Mouse (Mus musculus): ENCODE measurements around the gene Nploc4. TPM values are rescaled to one million over a fixed set of nuclear protein-coding genes. Genes with fewer than 3 reads are reported as not detected.
A peak's percentile ranks its signal among the peaks of the same experiment; 100 is the strongest.

The Nploc4 gene
- total and polyA plus RNA-seq, 3 experiments = 40.6 to 115 (median 50.4) TPM

GRCm38 (mm10) chr11:120387157-120387556 is 50.4 kb downstream of the Nploc4 start:
- Histone ChIP-seq H3K36me3 (replicated peaks in 1 of 2; ENCODE audit: control insufficient read depth in 1 of 2, insufficient read depth in 1 of 2, low read length in 1 of 2) (peaks cover 68 to 81% of the 10 kb centered on the region in 2 experiments), H3K79me2 (replicated peaks; ENCODE audit: control insufficient read depth, extremely low read depth, insufficient read depth, poor library complexity, severe bottlenecking) (no peaks in the 10 kb centered on the region)
- dilution Hi-C loops (cut with MboI; ENCODE audit: extremely low pct_ligation_motif_present, extremely low pct_unique_long_range_greater_than_20kb, low sequenced_read_pairs) = no loop called here

GRCm38 (mm10) chr11:120386632-120387031 is 50.9 kb downstream of the Nploc4 start:
- peaks cover 0 to 11% of the 10 kb centered on the region in 2 experiments; a peak in 2 of 4 replicates for H3K4me1 ChIP-seq (ENCODE audit: control insufficient read depth in 1 of 2, insufficient read depth in 2 of 2)
- no peaks in the 10 kb centered on the region for H3K79me2 ChIP-seq (replicated peaks; ENCODE audit: control insufficient read depth, extremely low read depth, insufficient read depth, poor library complexity, severe bottlenecking)
- no peaks in the 10 kb centered on the region for H3K27me3 ChIP-seq (replicated peaks)
- no peak for TF ChIP-seq ZC3H11A (IDR thresholded peaks at IDR 0.05; ENCODE audit: low read depth, low read length)
- TF ChIP-seq POLR2AphosphoS2 (IDR thresholded peaks at IDR 0.05; ENCODE audit: low read depth, low read length) = no peak
- no peak for TF ChIP-seq BHLHE40 (IDR thresholded peaks at IDR 0.05; ENCODE audit: low read depth, low read length)
- no peak for TF ChIP-seq ETS1 (conservative IDR thresholded peaks at IDR 0.05; ENCODE audit: low read depth, low read length)
- no peak for TF ChIP-seq ELF1 (IDR thresholded peaks at IDR 0.05; ENCODE audit: low read depth, low read length)
- no peak for TF ChIP-seq JUN (IDR thresholded peaks at IDR 0.05; ENCODE audit: insufficient read depth, low read depth, low read length)
- no peak for TF ChIP-seq KAT2A (IDR thresholded peaks at IDR 0.05; ENCODE audit: insufficient replicate concordance, low read length)
- TF ChIP-seq NRF1 (IDR thresholded peaks at IDR 0.05; ENCODE audit: low read depth, low read length) = no peak
- no peak for TF ChIP-seq ZNF384 (IDR thresholded peaks at IDR 0.05; ENCODE audit: low read depth, low read length)
- TF ChIP-seq TBP (conservative IDR thresholded peaks at IDR 0.05; ENCODE audit: low read depth, low read length) = no peak
- TF ChIP-seq ZKSCAN1 (IDR thresholded peaks at IDR 0.05; ENCODE audit: borderline replicate concordance, low read depth, low read length) = no peak
- no peak for TF ChIP-seq POLR2A (IDR thresholded peaks at IDR 0.05; ENCODE audit: low read depth, low read length)
- no peak for TF ChIP-seq UBTF (IDR thresholded peaks at IDR 0.05; ENCODE audit: low read depth, low read length)
- no peak for TF ChIP-seq JUND (conservative IDR thresholded peaks at IDR 0.05; ENCODE audit: low read depth, low read length)
- TF ChIP-seq ZMIZ1 (IDR thresholded peaks at IDR 0.05; ENCODE audit: low read depth, low read length) = no peak
- TF ChIP-seq HCFC1 (IDR thresholded peaks at IDR 0.05; ENCODE audit: low read depth, low read length) = no peak
- no peak for TF ChIP-seq MYC (IDR thresholded peaks at IDR 0.05; ENCODE audit: low read depth, low read length)
- no peak for TF ChIP-seq RCOR1 (conservative IDR thresholded peaks at IDR 0.05; ENCODE audit: low read depth, low read length)
- no peak for TF ChIP-seq MEF2A (IDR thresholded peaks at IDR 0.05; ENCODE audit: borderline replicate concordance, low read depth, low read length)
- H3K4me3 ChIP-seq (replicated peaks in 1 of 3; ENCODE audit: low read depth in 2 of 3, low read length in 2 of 3, poor library complexity in 1 of 3) = no peak overlapping the region
- H3K27ac ChIP-seq (ENCODE audit: insufficient read depth, low read depth) = no peak overlapping the region
- dilution Hi-C loops (cut with MboI; ENCODE audit: extremely low pct_ligation_motif_present, extremely low pct_unique_long_range_greater_than_20kb, low sequenced_read_pairs) = no loop called here
- peaks cover 70 to 81% of the 10 kb centered on the region in 2 experiments for H3K36me3 ChIP-seq (replicated peaks in 1 of 2; ENCODE audit: control insufficient read depth in 1 of 2, insufficient read depth in 1 of 2, low read length in 1 of 2)
- no peak overlapping the region for H3K9ac ChIP-seq (ENCODE audit: insufficient read depth, low read depth)
- H3K4me2 ChIP-seq (ENCODE audit: insufficient read depth, low read depth, poor library complexity, severe bottlenecking) = no peak overlapping the region
- H3K9me3 ChIP-seq (replicated peaks; ENCODE audit: low read length) = no peaks in the 10 kb centered on the region
- DNase-seq (ENCODE audit: extremely low read depth) = no peak
- in situ Hi-C loops (cut with MboI; ENCODE audit: low pct_ligation_motif_present, low pct_unique_long_range_greater_than_20kb, low sequenced_read_pairs) = no loop called here

More at GRCm38 (mm10) chr11:120387157-120387556, 50.4 kb downstream of the Nploc4 start:
- no peak overlapping the region for H3K4me2 ChIP-seq (ENCODE audit: insufficient read depth, low read depth, poor library complexity, severe bottlenecking)
- in situ Hi-C loops (cut with MboI; ENCODE audit: low pct_ligation_motif_present, low pct_unique_long_range_greater_than_20kb, low sequenced_read_pairs) = no loop called here
- DNase-seq (ENCODE audit: extremely low read depth) = no peak
- peak; percentile 82 for TF ChIP-seq MAFK (IDR thresholded peaks at IDR 0.05; ENCODE audit: insufficient replicate concordance, low read length)
- TF ChIP-seq MAX (IDR thresholded peaks at IDR 0.05; ENCODE audit: low read length) = no peak
- H3K4me3 ChIP-seq (replicated peaks in 1 of 3; ENCODE audit: low read depth in 2 of 3, low read length in 2 of 3, poor library complexity in 1 of 3) = no peak overlapping the region
- H3K4me1 ChIP-seq (ENCODE audit: control insufficient read depth in 1 of 2, insufficient read depth in 2 of 2) = peaks cover 0 to 12% of the 10 kb centered on the region in 2 experiments; a peak in 2 of 4 replicates
- H3K9me3 ChIP-seq (replicated peaks; ENCODE audit: low read length) = no peaks in the 10 kb centered on the region
- H3K9ac ChIP-seq (ENCODE audit: insufficient read depth, low read depth) = no peak overlapping the region
- H3K27me3 ChIP-seq (replicated peaks) = no peaks in the 10 kb centered on the region
- H3K27ac ChIP-seq (ENCODE audit: insufficient read depth, low read depth) = no peak overlapping the region

Data from CH12.LX (cell line).